Mouse (Mus musculus) spleen, postnatal 14 days (tissue): ENCODE results near the gene Armt1.
"Not testable (repeated sequence)": the region's sequence is repeated elsewhere in the genome, so short reads cannot be mapped to it uniquely, and the experiment has no call there.

Experiments
- DNase-seq, 2 experiments: peaks; one replicate each; pipeline ENCODE4 v3.0.0; 2021 to 2022; ENCODE audit warnings: low spot score in 2 of 2

The Armt1 gene

DNA sequence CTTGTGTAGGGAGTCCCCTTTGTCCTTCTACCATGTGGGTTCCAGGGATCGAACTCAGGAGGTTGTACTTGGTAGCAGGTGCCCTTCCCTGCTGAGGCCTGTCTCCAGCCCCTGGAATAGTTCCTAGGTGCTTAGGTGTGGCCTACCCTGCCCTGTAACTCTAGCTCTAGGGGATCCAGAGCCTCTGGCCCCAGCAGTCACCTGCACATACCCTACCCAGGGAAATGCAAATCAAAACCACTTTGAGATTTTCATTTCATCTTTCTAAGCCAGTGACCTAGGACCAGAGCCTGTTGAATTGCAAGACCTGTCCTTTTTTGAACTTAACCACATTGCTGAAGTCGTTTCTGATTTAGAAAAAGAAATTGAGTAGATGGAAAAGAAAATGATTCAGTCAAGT is 1.6 kb downstream of the Armt1 start:
- not testable (repeated sequence) for DNase-seq

DNA sequence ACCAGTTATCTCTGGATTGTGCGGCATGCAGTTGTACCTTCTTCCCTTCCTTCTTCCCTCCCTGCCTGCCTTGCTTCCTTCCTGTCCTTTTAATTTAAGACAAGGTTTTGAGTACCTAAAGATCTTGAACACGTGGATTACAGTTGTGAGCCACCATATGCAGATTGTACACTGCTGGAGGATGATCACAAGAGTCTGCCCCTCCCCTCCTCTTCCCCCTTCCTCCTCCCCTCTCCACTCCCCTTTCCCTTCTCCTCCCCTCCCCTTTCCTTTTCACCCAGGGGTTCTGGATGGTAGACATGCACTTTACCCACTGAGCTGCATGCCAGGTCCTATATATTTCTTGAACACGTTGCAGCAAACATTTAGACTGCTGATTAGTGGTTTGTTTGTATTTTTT is 3.1 kb downstream of the Armt1 start:
- no peak for DNase-seq

DNA sequence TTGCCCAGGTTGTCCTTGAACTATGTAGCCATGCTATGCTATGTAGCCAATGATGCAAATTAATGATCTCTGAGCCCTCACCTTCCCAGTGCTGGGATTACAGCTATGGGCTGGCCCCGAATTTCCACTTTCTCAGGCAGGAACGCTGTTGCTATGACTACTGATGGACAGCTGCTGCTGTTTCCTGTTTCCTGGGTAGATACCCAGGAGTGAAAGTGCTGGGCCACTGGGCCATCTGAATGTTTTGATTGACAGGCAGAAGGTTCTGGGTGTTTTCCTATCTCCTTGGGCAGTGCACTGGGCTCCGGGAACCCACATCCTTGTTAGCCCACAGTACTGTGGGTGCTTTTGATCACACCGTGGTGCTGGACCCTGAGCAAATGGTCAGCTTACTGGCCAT is 24.1 kb downstream of the Armt1 start:
- no peak for DNase-seq

DNA sequence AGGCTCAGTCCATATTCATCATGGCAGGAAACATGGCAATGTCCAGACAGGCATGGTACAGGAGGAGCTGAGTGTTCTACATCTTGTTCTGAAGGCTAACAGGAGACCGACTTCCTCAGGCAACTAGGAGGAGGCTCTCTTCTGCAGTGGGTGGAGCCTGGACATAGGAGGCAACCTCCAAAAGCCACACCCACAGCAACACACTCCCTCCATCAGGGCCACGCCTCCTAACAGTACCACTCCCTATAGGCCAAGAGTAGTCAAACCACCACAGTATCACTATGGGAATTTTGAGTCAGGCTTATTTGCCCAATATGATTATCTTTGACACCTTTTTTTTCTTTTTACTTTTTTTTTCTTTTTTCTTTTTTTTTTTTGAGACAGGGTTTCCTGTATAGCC is 27.9 kb downstream of the Armt1 start:
- DNase-seq = no peak

DNA sequence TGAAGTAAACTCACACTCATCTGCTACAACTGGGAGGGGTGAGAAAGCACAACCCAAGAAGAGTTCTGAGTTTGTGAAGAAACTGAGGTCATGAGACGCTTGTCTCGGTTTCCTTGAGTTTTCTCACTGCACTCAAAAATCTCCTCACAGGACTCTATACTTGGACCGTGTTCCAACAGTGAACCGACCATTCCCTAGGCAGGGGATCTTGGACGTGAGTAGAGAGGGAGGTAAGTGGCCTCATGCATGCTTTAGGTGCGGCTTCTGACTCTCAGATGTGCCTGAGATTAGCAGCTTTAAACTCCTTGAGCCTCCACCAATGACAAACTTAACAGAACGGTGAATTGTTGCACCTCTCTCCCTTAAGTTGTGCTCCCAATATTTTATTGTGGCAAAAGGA is 33.5 kb downstream of the Armt1 start:
- DNase-seq = no peak

DNA sequence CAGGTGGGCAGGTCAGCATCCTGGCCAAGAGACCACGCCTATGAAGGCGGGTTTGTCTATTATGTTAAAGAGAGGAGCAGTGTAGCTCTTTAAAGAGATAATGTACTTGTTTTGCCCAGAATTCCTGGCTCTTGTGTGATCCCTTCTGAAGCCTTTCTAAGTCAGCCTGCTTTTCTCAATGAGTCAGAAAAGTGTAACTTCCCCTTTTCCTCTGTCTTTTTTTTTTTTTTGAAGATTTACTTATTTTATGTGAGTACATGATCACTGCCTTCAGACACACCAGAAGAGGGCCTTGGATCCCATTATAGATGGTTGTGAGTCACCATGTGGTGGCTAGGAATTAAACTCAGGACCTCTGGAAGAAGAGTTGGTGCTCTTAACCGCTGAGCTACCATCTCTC is 37.1 kb downstream of the Armt1 start:
- no peak for DNase-seq

DNA sequence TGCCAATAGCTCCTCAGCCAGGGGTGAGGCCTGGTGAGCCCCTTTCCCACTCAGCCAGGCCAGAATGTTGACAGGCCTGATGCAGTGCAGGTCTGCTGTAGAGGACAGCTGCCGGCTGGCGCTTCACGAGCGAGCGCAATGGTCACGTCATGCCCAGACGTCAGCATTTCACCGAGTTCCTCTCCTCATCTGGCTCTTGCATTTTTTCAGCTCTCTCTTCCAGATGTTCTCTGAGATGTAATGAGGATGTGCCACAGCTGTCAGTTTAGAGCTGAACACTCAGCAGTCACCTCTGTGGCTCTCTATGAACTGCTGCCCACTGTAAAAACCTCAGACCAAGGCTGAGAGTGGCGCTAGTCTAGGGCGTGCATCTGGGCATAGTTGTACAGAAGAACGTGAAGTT is 41.3 kb downstream of the Armt1 start:
- no peak for DNase-seq

DNA sequence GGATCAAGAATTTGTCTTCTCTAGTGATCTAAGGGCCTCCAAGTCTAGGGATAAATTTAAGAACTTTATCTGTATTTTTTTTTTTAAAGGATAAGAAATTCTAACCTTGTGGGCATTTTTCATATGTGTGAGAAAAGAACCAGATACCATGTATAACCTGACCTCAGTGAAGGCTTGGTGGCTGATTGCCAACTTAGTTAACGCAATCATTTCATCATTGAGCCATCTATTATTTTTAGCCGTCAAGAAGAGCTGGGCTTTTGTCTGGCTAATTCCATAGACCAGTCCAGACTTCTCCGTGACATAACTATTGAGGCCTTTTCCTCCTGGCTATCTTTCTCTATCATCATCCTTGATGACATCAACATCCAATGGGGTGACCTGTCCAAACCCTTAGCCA is 43.2 kb downstream of the Armt1 start:
- DNase-seq = no peak

DNA sequence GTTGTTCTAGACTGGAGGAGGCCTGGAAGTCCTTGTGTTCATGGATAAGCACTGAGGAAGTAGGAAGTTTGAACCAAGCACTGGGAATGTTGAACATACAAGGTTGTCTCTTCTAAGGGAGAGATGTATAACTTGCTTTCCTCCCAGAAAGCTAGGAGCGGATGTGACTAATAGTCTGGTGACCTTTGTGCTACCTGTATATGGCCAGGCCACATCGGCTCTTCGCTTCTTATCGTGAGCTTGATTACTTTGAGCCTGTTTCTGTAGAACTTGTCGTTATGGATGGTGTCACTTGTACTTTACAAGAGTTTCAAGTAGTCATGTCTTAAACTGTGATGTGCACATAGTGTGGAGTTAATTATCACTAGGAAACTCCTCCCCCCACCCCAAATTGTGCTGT is 44.3 kb downstream of the Armt1 start:
- DNase-seq = no peak

DNA sequence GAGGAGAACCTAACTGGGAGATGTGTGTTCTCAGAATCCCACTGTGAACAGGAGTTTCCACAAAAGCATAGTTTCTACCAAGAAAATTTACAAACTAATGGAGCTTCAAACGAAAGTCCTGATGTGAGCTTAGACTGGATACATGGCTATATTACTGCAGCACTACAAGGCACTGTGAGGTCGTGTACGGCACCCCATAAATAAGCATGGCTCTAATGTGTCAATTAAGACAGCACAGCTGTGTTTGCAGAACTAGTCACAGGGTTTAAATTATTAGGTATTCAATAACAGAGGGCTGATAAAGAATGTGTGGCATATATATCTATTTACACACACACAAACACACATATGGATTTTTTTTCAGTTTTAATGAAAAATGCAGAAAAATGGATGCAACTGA is 48.7 kb downstream of the Armt1 start:
- DNase-seq = no peak

DNA sequence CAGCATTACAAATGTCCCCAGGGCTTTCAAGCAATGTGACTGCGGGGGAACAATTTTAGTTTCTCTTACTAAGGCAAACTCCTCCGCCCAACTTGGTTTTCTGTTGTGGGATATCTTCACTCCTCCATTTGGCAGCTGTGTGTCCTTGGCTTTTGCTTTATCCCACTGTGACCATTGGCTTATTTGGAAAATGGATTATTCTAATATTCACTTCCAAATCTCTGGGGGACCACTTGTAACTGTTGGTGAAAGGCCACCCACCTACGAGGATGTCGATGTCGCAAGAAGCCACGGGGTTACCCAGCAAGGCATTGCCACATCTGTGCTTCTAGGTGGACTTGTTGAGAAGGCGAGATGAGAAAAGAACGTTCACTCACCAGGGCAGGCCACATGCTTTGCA is 49.4 kb downstream of the Armt1 start:
- DNase-seq = no peak

DNA sequence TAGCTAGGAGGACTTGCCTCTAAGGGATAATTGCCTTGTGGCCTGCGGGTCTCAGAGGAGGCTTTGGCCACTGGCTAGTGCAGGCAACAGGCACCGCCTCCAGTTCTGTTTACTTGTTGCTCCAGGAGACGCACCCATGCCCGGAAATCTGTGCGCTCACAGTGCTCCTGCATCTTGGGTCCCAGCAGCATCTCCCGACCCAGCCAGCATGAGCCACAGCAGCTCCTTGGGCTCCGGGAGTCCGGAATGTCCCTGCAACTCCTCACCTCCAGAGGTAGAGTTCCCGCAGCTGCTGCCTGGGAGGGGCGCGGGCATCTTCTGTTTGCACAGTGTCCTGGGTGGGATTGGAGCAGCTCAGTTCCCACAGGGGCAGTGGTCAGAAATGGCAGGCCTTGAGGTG is 50.1 kb downstream of the Armt1 start, which contains the start of gene Ccdc170:
Gene Ccdc170, plus strand, starts transcription at position 148 of the 400 bp plus-strand sequence.
- no peak for DNase-seq

DNA sequence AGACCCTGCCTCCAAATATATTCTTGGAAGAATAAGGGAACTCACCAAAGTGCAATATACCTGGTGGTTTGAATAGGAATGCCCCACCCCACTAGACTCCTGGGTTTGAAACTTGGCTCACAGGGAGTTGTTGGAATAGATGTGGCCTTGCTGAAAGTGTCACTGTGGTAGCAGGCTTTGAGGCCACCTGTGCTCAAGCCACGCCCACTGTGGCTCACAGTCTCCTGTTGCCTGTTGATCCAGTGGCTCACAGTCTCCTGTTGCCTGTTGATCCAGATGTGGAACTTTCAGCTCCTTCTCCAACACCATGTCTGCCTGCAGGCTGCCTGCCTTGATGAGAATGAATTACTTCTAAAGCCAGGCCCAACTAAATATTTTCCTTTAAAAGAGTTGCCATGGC is 51.6 kb downstream of the Armt1 start:
- DNase-seq = no peak

DNA sequence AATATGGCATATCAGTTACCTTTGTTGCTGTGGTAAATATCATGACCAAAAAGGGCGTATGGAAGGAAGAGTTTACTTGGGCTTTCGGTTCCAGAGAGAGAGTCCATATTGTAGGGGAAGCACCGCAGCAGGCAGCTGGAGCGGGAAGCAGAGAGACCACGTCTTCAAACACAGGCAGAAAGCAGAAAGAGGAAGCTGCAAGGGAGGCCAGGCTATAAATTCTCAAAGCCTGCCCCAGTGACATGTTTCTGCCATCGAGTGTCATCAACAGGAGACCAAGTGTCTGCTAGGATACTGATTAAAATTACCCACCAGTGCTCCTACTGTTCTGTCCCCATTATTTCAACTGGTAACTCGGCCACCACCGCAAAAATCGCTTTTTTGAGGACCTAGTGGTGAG is 52.7 kb downstream of the Armt1 start:
- no peak for DNase-seq

DNA sequence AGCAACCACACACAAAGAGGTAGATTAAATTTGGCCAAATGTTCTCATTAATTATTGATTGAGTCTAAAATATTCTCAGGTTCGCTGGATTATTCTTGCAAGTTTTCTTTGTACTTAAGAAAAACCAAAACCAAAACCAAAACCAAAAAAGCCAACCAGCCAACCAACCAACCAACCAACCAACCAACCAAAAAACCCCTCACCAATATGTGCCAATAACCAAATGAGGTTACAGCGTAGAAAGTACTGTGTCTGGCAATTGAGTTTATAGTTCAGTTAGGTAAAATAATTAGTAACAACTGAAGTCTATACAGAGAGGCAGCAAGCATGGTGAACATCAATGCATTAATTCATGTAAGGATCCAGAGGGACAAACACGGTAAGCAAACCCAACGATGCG is 57.6 kb downstream of the Armt1 start:
- no peak for DNase-seq

DNA sequence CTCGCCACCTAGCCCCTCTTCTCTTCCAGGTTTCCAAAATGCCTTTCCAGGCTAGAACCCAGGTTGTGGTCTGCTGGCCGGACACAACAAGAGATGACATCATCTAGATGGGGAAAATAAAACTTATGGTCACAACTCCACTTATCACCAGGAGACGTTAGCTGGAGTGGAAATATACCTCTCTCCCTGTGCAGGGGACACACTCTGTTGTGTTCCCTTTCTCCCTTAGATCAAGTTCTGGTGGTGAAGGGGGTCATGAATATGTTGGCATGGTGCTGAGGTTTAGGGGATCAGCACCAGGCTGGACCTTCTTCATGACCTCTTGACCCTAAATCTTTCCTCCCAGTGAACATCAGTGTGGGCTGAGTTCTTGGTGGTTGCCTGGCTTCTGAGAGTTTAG is 59.0 kb downstream of the Armt1 start:
- no peak for DNase-seq

DNA sequence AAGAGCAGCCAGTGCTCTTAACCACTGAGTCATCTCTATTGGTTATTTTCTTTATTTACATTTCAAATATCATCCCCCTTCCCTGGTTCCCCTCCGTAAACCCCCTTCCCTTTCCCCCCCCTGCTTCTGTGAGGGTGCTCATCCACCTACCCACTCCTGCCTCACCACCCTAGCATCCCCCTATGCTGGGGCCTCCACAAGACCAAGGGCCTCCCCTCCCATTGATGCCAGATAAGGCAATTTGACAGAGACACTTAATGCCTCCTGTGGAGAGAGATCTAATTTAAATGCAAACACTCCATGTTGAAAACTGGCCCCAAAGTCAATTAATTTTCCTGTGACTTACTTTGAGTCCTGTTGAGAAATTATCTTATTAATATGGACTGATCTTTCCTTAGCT is 59.8 kb downstream of the Armt1 start:
- DNase-seq = no peak

DNA sequence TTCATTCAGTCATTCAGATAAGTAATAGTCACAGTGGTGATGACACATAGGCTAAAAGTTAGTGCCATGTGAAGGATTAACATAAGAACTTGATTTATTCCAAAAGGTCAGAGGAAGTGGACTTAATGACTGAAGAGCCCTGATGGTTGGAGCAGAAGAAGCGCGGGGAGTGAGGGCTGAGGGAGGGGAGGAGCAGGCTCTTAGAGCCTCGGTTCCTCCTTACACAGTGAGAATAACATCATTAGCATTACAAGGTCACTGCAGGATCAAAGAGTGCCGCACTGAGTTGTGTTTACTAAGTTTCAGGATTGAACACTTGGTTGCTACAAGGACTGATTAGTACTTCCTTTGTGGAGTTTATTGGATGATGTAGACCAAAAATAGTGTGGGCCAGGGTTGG is 60.6 kb downstream of the Armt1 start:
- no peak for DNase-seq

DNA sequence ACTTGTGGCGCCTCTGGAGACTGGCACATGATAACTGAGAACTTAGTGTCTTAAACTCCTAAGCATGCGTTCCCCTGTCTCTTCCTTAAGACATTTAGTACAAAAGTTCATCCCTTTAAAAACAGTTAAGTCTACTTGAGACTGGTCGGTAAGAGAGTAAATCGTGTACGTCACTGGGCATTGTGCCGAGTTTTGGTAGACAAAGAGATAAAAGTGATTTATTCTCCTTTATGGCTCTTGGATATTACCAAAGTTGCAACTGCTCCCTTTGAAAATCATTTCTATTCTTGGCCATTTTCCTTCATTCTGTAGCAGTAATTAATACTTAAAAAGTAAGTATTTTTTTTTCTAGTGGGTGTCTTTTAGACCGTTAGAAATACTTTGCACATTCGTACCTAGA is 71.0 kb downstream of the Armt1 start:
- DNase-seq = no peak
